Mouse (Mus musculus) naive thymus-derived CD4-positive, alpha-beta T cell, adult 2 months (primary cell): ENCODE results near the gene Degs1.

Source experiments
- DNase-seq: peaks from one replicate; pipeline ENCODE4 v3.0.0-alpha.2; 2011; ENCODE audit warnings: low read depth

The Degs1 gene

GRCm38 (mm10) chr1:182280577-182280976 lies 2.0 kb downstream of the Degs1 start:
- DNase-seq, result peak; percentile 33

- no peak for DNase-seq
Observed at GRCm38 (mm10) chr1:182280046-182280445, 2.6 kb downstream of the Degs1 start.

GRCm38 (mm10) chr1:182279436-182279835 lies 3.2 kb downstream of the Degs1 start:
- no peak for DNase-seq

GRCm38 (mm10) chr1:182275109-182275508 lies 7.5 kb downstream of the Degs1 start:
- DNase-seq, result no peak

- no peak for DNase-seq
Observed at GRCm38 (mm10) chr1:182271632-182272031, 11.0 kb downstream of the Degs1 start.

GRCm38 (mm10) chr1:182271130-182271529 lies 11.5 kb downstream of the Degs1 start:
- no peak for DNase-seq

- no peak for DNase-seq
Observed at GRCm38 (mm10) chr1:182268317-182268716, 14.3 kb downstream of the Degs1 start.

- DNase-seq, result no peak
Observed at GRCm38 (mm10) chr1:182266028-182266525, 16.5 kb downstream of the Degs1 start.

GRCm38 (mm10) chr1:182256041-182256680 lies 26.4 kb downstream of the Degs1 start:
- DNase-seq, result no peak

GRCm38 (mm10) chr1:182255031-182255430 lies 27.6 kb downstream of the Degs1 start:
- DNase-seq, result no peak

- peak; percentile 77 for DNase-seq
Observed at GRCm38 (mm10) chr1:182254618-182255017, 28.0 kb downstream of the Degs1 start.

- no peak for DNase-seq
Observed at GRCm38 (mm10) chr1:182253756-182254534, 28.7 kb downstream of the Degs1 start.

GRCm38 (mm10) chr1:182252534-182253171 lies 30.0 kb downstream of the Degs1 start:
- no peak for DNase-seq

GRCm38 (mm10) chr1:182250734-182251133 lies 31.9 kb downstream of the Degs1 start:
- DNase-seq, result no peak

- DNase-seq, result no peak
Observed at GRCm38 (mm10) chr1:182249298-182249697, 33.3 kb downstream of the Degs1 start.

- DNase-seq, result no peak
Observed at GRCm38 (mm10) chr1:182245003-182245402, 37.6 kb downstream of the Degs1 start.

- DNase-seq, result no peak
Observed at GRCm38 (mm10) chr1:182238056-182238703, 44.4 kb downstream of the Degs1 start.

GRCm38 (mm10) chr1:182237386-182237785 lies 45.2 kb downstream of the Degs1 start:
- DNase-seq, result no peak

- no peak for DNase-seq
Observed at GRCm38 (mm10) chr1:182235174-182235573, 47.4 kb downstream of the Degs1 start.

- DNase-seq, result no peak
Observed at GRCm38 (mm10) chr1:182229381-182229780, 53.2 kb downstream of the Degs1 start.

- no peak for DNase-seq
Observed at GRCm38 (mm10) chr1:182227141-182227963, 55.3 kb downstream of the Degs1 start.
